Mouse (Mus musculus) right cerebral cortex, postnatal 25 days (tissue): ENCODE data around the gene Utp14b.

Experiments used
- DNase-seq: peaks from one replicate; pipeline ENCODE4 v3.0.0; 2022

Utp14b gene

GRCm38 (mm10) chr1:78657671-78658440, at the start of gene Utp14b, which contains the start of gene Acsl3:
TSS of gene Utp14b (plus strand) at chr1:78658038.
TSS of gene Acsl3 (plus strand) at chr1:78657825.
- peak; percentile 98 for DNase-seq

- DNase-seq, result no peak
Observed at GRCm38 (mm10) chr1:78609134-78609907, 48.5 kb upstream of the Utp14b start.

GRCm38 (mm10) chr1:78611039-78611438, 46.8 kb upstream of the Utp14b start:
- DNase-seq, result no peak

- no peak for DNase-seq
Observed at GRCm38 (mm10) chr1:78612959-78613358, 44.9 kb upstream of the Utp14b start.

GRCm38 (mm10) chr1:78624352-78624751, 33.5 kb upstream of the Utp14b start:
- no peak for DNase-seq

GRCm38 (mm10) chr1:78634486-78634885, 23.4 kb upstream of the Utp14b start:
- no peak for DNase-seq

GRCm38 (mm10) chr1:78640871-78641270, 17.0 kb upstream of the Utp14b start:
- DNase-seq, result no peak

- no peak for DNase-seq
Observed at GRCm38 (mm10) chr1:78641791-78642190, 16.0 kb upstream of the Utp14b start.

GRCm38 (mm10) chr1:78642197-78642596, 15.6 kb upstream of the Utp14b start:
- no peak for DNase-seq

GRCm38 (mm10) chr1:78647317-78647885, 10.4 kb upstream of the Utp14b start:
- DNase-seq, result no peak

- no peak for DNase-seq
Observed at GRCm38 (mm10) chr1:78649269-78650061, 8.4 kb upstream of the Utp14b start.

GRCm38 (mm10) chr1:78656472-78656871, 1.4 kb upstream of the Utp14b start:
- no peak for DNase-seq

- DNase-seq, result no peak
Observed at GRCm38 (mm10) chr1:78657021-78657629, 713 bp upstream of the Utp14b start.

GRCm38 (mm10) chr1:78658441-78659269, 817 bp downstream of the Utp14b start:
- DNase-seq, result peak; percentile 21

- no peak for DNase-seq
Observed at GRCm38 (mm10) chr1:78659270-78659823, 1.5 kb downstream of the Utp14b start.

- DNase-seq, result no peak
Observed at GRCm38 (mm10) chr1:78664326-78664725, 6.5 kb downstream of the Utp14b start.

- no peak for DNase-seq
Observed at GRCm38 (mm10) chr1:78665954-78666499, 8.2 kb downstream of the Utp14b start.

- DNase-seq, result no peak
Observed at GRCm38 (mm10) chr1:78666585-78666984, 8.7 kb downstream of the Utp14b start.

GRCm38 (mm10) chr1:78682291-78682690, 24.5 kb downstream of the Utp14b start:
- no peak for DNase-seq

- DNase-seq, result no peak
Observed at GRCm38 (mm10) chr1:78684128-78684527, 26.3 kb downstream of the Utp14b start.

- DNase-seq, result no peak
Observed at GRCm38 (mm10) chr1:78686872-78687271, 29.0 kb downstream of the Utp14b start.
